Mouse (Mus musculus) urinary bladder, postnatal 10 days (tissue): ENCODE results near the gene Myh3.

ENCODE experiments used
- DNase-seq: peaks from one replicate; pipeline ENCODE4 v3.0.0; 2022; ENCODE audit warnings: low spot score

The Myh3 gene

DNA sequence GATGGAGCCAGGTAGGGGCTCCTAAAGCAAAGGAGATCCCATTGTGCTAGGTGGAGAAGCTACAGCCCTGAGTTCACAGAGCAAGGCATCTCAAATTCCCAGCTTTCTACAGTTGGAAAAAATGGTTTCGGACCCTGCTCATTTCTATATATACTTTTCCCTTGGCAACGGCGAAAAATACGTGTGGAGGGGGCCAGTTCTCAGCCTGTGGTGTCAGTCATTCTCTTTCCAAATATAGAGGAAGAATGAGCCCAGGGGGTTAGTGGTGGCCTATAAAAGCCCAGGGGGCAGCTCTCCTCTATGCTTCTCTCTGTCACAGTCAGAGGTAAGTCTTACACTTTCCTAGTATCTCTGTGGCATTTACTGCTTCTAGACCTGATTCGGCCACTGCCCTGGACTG is at the start of gene Myh3:
Gene Myh3, plus strand, starts transcription at position 301 of the 400 bp plus-strand sequence.
- DNase-seq: no peak

DNA sequence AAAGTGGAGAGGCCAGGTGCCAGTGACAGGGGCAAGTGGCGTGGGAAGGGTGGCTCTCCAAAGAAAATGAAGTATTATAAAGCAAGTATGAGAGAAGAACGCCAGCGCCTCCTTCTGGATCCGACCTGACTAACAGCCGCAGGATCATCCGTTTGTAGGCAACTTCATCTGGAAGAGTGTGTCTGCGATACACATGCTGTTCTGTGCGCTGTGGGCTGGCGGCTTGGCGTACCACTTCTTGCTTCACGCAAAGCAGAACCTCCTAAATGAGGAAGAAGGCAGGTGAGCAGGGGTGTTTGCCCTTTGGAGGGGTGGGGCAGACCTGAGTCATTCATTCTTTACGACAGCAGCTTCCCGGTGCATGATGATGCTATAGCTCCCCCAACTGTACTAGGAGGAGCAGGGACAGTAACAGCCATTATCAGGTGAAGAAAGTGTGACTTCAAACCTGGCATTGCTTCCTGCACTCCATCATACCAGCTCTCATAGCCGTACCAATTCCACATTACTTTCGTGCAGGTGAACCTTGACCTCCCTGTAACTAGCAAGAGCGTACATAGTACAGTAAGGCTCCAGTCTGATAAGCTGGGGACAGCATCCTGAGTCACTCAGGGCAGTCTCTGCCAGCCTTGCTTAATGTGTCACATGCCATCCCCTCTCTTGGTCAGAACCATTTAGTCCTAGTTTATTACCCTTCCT is 47.0 kb upstream of the Myh3 start:
- DNase-seq: no peak

DNA sequence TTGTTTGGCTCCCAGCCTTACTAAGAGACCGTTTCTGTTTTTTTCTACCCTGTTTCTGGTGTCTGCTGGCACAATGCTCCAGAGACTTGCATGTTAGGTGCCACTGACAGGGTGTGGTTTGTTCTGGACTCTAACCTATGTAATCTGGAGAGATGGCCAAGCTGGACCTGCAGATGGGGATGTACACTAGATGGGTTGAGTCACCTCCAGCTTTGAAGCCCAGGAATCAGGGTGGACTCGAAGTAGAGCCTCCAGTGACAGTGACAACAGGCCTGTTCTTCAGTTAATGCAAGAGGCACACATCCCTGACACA is 46.5 kb upstream of the Myh3 start:
- DNase-seq: no peak

DNA sequence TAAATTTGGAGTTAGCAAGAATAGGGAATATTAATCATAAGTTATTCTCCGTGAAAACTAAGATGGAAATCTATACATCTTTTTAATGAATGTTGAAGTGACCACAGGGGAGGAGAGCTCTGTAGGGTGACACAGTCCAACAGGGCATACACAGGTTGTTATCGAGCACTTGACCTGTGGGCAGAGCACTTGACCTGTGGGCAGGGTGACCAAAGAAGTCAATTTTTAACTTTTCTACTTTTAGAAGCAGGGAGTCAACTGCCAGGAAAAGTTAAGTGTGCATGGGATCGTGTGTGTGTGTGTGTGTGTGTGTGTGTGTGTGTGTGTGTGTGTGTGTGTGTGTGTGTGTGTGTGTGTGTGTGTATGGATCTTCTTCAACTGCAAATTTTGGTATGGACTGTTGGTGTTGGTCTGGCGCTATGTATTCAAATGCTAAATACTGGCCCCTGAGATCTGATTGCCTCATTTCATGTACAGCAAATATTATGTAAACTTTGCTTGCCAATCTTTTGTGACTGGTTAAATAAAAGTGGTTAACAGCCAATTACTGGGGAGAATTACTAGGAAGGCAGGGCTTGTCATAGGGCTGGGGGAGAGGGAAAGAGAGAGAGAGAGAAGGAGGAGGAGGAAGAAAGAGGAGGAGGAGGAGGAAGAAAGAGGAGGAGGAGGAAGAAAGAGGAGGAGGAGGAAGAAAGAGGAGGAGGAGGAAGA is 43.2 kb upstream of the Myh3 start:
- DNase-seq: no peak

DNA sequence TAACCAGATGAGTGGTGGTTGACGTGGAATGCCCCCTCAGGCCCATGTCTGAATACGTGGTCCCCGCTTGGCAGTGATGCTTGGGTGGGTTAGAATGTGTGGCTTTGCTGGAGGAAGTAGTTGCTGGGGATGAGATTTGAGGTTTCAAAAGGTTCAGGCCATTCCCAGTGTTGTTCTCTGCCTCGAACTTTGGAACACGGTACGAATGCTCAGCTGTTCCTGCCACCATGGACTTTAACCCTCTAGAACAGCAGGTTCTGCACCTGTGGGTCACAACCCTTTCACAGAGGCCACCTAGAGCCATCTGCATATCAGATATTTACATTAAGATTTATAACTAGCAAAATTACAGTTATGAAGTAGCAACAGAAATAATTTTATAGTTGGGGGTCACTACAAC is 41.9 kb upstream of the Myh3 start:
- DNase-seq: no peak

DNA sequence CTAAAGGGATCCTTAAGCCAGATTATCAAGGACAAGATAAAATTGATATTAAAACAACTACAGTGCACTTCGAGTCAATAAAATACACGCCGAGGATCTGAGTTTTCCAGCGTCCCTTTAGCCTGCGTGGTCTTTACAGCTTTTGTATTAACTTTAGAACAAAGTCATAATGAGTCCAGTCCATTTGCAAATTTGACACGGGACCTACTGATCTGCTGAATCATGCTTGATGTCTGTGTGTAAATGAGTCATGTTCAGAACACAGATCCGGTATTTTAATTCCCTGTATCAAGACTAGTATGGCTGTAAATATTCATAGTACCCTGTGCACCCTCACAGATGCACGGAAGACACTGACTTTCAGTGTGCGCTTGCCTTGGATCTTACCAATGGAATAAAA is 41.2 kb upstream of the Myh3 start:
- no peak for DNase-seq

DNA sequence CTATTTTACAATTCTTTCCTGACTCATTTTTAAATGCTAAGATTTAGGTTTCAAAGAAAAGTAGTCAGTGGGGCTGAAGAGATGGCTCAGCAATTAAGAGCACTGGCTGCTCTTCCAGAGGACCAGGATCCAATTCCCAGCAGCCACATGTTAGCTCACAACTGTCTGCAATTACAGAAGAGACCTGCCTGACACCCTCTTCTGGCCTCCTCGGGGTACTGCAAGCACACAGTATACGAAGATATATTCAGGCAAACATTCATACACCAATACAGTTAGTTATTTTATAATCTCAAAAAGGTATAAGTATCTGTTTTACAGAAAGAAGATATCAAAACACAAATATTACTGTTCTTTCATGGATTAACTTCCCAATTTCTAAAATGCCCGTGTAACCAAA is 38.3 kb upstream of the Myh3 start:
- no peak for DNase-seq

DNA sequence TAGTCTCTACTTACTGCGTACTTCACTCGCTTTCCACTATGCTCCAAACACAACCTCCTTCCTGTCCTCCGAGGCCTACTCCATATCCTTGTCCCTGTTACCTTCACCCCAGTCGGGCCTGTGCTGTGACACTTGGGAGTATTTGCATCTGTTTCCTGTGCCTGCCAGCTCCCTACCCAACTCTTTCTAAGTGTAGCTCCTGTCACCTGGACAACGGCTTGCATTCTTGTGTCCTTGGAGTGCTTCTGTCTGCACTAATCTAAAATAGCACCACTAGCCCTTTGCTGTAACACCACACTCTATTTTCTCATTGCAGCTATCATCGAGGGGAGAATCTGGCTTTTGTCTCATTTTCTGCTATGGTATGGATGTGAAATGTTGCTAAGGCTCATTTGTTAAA is 37.6 kb upstream of the Myh3 start:
- no peak for DNase-seq

DNA sequence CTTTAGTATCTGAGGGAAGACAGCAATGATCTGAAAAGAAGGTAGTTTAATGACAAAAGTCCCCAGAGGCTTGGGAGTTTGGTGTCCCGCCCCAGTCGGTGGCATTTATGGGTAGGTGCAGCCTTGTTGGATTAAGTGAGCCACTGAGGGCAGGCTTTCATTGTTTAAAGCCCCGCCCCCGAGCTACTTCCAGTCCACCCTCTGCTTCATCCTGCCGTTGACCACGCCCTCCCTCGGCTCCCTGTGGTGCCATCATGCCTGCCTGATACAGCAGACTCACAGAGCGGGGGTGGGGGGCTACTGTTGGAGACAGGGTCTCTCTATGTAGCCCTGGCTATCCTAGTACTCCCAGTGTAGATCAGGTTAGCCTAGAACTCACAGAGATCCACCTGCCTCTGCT is 35.1 kb upstream of the Myh3 start:
- DNase-seq: no peak

DNA sequence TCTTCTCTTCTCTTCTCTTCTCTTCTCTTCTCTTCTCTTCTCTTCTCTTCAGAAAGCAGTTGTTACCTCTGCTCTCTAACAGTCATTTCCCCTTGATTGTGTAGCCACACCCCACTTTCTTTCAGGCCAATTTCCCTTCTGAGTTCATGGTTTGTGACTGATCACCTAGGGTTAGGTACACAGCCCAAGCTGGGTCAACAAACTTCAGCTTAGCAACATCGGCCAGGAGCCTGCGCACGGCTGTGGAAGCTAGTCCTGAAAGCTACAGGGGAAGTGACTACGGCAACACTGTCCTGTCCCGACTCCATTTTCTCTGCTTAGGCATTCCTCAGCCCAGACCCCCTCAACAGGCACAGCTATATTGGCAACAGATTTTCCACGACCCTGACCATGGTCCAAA is 33.1 kb upstream of the Myh3 start:
- no peak for DNase-seq

DNA sequence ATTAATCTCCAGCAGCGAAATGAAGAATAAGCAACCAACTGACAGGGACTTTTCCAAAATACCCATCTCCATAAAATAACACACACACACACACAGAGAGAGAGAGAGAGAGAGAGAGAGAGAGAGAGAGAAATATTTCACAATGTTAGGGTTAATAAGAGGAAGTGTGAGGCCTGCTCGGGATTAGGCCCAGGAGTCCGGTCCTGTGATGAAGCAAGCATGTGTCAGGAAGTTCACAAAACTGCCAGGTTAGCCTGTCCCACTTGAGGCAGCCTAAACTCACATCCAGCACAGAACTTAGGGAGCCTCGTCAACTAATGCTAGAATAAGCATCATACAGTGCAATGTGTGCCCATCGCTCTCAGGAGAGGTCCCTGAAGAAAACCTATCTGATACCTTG is 30.9 kb upstream of the Myh3 start:
- DNase-seq: no peak

DNA sequence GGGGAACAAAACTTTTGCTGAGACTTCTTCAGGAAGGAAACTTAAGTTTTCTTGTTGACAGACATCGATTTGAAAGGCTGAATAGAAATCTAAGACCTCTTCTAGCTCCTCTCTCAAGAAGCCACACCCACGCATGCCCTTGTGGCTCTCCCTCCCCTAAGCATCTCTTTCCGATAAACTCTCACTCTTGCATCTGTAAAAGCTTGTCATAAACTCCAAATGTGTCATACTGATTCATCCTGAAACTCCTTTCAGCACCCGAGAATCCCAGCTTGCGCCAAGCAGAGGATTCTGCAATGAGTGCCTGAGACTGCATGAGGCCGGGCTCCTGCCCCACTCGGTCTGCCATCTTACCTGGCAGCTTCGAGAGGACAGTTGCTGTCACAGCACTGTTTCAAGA is 29.6 kb upstream of the Myh3 start:
- DNase-seq: no peak

DNA sequence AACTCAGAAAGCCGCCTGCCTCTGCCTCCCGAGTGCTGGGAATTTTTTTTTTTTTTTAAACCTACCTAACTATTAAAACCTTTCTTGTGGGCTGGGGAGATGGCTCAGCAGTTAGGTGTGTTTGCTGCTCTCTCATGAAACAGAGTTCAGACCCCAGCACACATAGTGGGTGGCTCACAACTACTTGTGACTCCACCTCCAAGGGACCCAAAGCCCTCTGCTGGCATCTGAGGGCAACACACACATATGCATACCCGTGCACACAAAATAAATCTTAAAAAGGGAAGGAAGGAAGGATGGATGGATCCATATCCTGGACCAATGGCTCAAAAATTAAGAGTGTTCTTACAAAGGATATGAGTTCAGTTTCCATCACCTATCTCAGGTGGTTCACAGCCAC is 28.8 kb upstream of the Myh3 start:
- no peak for DNase-seq

DNA sequence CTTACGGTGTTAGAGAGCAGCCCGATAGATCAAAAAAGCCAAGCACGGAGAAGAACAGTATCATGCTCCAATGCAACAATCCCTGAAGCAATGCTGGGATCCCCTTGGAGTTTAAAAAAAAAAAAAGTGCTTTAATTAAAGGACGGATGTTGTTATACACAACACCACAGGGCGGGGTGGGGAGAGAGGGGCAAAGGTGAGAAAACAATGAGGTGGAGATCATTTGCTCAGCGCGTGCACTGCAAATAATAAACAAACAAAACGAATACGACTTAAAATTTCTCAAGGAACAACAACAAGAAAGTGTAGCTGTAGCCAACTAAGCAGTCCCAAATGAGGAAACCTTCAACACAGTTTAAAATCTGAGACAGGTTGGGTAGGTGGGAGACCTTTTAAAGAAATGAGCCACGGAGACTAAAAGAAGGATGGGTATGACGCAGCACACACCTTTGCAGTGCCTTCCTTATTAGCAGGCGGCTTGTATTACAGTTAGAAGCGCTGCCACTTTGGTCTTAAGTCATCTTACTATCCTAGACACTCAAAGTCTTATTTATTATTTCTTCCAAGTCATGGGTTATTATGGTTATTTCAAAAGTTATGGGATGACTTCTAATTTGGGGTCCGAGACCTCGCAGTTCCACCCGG is 26.3 kb upstream of the Myh3 start:
- no peak for DNase-seq

DNA sequence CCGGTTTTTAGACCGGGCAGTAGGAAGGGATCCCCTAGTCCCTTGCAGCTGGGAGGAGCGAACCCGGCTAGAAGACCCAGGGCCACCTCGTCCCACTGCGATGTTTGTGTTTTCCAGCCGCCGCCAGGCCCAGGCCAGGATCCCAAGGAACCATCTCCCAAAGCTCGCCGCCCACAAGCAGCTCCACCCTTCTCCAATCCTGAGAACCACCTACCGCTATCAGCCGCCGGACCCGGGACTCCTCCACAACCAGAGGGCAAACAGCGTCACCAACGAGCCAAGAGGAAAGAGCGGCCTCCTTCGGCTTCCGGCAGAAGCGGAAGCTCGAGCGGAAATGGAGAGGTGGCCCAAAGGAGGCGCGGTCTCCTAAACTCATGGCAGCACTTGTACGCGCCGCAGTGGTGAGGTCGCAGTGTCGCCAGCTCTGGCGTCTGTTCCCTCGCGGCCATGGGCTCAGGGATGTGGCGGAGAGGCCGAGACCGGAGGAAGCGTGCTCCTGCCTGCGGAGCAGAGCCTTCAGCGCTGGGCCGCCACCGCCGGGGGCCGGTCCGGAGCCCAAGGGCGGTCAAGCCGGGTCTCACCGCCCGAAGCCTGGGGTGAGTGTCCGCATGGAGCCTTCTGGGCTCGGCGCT is 25.7 kb upstream of the Myh3 start, which contains the start of the genes Adprm and Sco1:
Gene Adprm, minus strand, starts transcription at position 274 of the 632 bp plus-strand sequence.
Gene Sco1, plus strand, starts transcription at position 350 of the 632 bp plus-strand sequence.
- DNase-seq: peak; percentile 34

DNA sequence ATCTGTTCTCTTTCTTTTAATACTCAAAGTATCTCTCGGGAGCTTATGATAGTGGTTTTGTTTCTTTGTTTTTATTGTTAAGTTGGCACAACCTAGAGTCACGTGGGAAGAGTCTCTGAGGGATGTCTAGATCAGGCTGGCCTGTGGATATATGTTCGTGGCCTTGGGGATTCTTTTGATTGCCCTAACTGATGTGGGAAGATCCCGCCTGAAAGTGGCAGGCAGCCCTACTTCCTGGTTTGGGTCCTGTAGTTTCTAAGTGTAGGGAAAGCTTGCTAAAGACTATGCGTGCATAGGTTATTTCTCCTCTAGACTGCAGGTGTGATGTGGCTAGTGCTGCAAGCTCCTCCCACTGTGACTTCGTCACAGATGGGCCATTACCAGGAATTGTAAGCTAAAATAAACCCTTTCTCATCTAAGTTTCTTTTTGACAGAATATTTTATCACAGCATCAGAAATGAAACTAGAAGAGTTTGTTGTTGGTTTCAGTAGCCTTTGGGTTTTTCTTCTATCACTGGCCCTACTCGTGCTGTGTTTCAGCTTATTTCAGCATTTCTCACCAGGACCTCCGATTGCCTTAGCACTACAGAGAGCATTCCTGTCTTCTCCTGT is 23.2 kb upstream of the Myh3 start:
- no peak for DNase-seq

DNA sequence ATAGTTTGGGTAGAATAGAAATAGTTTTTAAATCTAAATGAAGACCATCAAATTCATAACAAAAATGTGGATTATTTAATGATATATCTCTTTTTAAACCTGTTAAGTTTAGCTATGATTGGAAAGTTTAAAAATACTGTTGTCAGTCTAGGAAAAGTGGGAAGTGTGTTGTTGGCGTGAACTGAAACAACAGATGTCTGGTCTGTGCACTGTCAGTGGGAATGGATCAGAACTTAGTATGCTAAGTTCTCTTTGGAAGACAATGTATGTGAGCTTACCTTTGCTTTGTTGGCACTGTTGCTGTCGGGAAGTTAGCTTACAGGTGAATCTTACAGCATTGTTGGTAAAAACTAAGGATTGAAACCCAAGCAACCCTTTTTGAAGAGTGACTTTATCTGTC is 16.8 kb upstream of the Myh3 start:
- no peak for DNase-seq

DNA sequence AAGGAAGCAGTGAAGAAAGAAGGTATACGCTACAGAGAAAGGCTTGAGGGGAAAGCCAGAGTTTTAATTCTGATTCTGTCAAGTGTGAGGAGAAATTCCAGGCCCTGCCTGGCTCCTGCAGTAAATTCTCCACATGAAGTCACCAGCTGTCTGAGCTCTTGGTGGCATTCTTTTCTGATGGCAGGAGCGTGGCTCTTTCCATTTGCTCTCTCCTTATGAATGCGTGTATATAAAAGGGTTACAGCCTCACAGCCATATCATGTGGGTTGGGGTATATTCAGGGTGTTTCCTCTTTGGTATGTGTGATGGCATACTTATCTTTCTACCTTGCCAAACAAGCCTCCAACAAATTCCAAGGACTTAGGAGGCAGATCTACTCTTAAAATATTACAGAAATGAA is 15.4 kb upstream of the Myh3 start:
- no peak for DNase-seq

DNA sequence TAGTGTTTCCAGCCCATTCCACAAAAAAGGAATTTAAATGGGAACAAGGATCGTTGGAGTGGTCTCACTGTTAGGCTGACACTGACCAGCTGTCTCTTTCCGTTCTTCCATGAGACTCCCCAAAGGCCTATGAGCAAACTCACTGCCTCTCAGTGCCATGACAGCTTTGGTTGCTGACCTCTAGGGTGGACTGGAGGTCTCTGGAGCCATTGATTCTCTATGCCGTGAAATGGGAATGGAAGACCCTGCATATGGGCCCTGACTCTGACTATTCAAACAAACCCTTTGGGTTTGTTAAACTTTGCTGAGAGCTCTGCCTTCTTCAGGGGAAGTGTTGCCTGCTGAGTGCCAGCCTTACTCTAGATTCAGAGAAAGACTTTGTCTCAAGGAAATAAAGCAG is 10.4 kb upstream of the Myh3 start:
- DNase-seq: no peak

DNA sequence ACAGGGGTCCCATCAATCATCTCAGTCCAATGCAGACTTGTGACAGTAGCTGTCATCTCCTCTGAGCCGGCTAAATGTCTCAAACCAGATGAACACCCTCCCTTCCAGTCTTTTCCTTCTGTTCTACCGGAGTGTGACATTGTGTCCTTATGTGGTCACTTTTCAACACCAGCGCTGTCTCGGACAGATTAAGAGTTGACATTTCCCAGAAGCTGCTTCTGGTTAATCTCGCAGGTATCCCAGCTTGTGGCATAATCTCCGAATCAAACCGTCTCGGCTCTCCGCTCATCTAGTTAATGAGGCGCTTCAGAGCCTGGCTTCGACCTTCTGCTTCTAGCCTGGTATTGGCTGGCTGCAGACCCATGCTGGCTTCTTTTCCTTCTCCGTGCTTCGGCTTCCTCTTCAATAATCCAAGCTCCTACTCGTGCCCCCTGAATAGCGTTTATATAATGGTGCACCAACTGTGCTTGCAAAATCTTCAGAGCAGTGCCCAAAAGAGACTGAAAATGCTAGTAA is 5.4 kb upstream of the Myh3 start:
- no peak for DNase-seq

DNA sequence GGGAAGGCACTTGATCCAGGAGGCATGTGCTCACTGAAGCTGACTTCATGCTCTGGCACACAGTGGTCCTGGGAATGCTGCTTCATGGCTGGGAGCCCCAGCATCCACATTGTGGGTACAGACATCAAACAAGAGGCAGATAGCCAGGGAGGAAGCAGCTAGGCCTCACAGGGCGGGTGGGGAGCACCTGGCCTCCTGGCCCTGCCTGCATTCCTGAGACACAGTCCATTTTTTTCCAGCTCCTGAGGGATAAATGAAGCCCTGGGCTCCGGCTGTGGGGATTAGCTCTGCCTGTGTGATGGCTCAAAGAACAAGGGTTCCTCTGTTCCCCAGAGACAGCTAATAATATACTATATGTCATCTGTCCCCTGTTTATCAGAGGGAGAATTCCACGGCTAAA is 3.1 kb upstream of the Myh3 start:
- DNase-seq: no peak

DNA sequence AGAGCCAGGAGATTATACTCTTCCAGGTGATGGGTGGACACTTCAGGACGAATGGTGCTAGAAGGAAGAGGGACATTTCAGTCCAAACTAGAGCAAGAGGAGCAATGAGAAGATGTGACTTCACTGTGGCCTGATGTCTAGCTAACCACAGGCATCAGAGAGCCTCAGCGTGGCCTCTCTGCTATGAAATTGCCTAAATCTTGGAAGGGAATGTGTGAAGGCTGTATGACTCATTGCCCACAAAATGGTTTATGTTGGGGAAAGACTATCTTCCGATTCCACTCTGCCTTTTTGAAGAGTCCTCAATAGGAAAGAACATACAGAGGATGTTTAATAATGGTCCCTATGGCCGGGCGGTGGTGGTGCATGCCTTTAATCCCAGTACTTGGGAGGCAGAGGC is 1.3 kb upstream of the Myh3 start:
- DNase-seq: no peak
